Mouse (Mus musculus) CH12F3 (cell line): Measurements from ENCODE around the gene Rara.

ENCODE experiments used
- in situ Hi-C: fragments of 300-500 bp; cut with MboI; formaldehyde crosslinking; loops from 2 replicates; pipeline ENCODE4 v1.14.3; 2020; ENCODE audit warnings: low sequenced_read_pairs

The Rara gene

DNA sequence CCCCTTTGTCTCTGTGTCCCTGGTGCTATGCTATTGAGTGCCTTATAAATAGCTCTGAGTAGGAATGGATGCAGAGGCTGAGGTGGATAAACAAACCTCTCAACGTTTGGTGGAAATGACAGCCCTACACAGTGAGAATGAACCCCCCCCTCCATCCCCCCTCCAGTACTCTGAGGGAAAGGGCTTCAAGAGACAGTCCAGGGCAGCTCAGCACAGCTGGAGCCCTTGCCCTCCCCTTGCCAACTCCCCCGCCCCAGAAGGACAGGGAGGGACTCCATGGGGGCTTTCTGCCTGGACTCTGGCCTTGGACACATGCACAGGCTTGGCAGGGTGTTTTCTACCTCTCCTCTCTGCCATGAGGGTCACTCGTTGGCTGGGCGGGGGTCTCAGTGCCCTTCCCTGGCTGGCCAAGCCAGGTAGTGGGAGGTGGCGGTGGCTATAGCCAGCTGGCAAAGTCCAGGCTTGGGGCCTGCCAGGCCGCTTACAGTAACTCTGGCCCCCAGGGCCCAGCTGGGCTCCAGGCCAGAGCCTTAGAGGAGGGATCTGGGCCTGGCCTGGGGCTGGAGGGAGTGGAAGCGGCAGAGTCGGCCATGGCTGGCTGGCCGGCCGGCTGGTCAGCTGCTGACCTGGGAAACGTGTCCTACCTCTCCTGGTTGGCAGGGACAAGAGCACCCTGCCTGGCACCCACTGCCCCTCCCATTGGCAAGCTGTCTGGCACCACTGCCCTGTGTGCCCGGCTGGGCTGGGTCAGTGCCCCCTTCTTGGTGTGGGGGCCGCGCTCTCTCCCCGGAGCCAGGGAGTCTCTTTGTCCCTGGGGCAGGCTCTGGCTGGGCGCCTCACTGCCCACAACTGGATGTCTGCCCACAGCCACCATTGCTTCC, 23.6 kb downstream of the Rara start:
- in situ Hi-C loops: no loop called here

DNA sequence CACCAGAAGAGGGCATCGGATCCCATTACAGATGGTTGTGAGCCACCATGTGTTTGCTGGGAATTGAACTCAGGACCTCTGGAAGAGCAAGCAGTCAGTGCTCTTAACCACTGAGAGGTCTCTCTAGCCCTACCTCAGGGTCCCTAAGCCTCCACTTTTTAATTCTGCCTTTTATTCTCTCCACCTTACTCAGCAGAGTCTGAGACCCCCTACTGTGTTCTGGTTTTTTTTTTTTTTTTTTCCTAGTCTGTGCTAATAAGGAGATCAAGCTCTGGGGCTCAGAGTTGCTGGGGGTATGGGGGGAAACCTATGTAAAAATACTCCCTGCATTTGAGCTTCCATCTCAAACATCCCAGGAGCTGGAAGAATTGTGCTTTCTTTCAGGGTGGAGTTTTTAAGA, 24.5 kb downstream of the Rara start:
- in situ Hi-C loops: no loop called here

DNA sequence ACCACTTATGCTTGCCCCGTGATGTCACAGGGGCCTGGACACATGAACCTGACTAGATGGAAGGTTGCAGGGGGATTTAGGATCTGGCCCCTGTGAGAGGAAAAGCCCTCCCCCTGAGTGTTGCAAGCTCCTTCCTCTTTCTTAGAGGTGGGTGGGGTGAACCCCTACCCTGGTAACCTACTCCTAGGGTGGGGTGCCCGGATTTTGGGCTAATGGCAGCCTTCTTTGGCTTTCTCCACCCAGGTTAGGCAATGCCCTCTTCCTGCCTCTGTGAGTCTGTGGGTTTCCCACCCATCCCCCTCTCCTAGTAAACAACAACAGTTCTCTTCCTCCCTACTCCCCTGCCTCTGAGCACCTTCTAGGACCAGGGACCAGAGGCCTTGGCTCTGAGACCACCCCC, 25.1 kb downstream of the Rara start:
- in situ Hi-C loops: no loop called here

DNA sequence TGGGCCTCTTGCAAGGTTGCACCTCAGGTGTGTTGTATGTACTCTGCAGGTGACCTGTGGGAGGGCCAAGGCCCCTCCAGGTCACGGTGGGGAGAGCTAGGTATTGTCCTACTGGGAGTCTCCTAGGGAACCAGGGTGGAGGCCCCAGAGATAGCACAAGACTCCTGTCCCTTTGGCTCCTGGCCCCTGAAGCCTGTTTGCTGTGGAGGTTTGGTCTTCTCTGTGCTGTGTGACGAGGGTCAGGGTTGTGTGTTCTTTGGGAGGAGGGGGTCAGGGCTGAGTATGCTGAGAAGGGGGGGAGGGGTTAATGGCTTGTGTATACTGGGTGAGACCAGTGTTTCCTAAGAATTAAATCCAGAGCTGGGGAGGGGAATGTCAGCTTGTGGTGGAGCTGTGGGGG, 25.7 kb downstream of the Rara start:
- in situ Hi-C loops: no loop called here

DNA sequence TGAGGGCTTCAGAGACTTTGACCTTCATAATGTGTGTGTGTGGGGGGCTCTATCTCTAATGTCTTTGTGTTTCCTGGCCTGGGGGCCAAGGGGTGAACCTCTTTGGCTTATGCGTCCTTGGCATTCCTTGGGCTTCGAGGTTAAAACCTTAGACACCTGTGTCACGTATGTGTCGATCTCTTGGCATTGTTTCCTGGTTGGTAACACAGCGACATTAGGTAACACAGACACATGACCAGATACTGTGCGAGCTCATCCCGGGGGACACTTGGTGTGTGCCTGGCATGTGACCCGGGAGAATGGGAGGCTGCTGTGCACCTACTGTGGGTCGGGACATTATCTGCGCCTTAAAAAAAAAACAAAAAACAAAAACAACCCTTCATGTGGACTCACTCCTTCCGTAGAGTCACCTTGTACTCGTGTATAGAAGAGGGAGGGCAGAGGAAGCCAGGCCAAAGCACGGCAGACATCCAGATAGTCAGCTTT, 26.3 kb downstream of the Rara start:
- in situ Hi-C loops: no loop called here

DNA sequence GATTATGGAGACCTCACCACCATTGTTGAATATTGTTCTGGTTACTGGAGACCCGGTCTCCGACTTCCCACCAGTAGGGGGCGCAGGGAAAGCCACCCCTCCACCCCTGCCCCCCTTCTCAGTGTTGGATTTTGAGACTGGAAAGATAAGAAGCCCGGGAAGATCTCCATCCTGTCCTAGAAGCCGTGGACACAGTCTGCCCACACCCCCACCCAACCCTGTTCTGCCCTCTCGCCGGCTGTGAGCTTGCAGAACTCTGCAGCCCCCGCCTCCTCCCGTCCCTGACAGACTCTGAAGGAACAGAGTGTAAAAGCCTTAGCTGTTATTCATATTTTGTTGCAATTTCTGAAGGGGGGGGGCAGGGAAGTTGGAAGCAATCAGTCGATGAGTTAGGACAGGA, 26.8 kb downstream of the Rara start:
- in situ Hi-C loops: no loop called here

DNA sequence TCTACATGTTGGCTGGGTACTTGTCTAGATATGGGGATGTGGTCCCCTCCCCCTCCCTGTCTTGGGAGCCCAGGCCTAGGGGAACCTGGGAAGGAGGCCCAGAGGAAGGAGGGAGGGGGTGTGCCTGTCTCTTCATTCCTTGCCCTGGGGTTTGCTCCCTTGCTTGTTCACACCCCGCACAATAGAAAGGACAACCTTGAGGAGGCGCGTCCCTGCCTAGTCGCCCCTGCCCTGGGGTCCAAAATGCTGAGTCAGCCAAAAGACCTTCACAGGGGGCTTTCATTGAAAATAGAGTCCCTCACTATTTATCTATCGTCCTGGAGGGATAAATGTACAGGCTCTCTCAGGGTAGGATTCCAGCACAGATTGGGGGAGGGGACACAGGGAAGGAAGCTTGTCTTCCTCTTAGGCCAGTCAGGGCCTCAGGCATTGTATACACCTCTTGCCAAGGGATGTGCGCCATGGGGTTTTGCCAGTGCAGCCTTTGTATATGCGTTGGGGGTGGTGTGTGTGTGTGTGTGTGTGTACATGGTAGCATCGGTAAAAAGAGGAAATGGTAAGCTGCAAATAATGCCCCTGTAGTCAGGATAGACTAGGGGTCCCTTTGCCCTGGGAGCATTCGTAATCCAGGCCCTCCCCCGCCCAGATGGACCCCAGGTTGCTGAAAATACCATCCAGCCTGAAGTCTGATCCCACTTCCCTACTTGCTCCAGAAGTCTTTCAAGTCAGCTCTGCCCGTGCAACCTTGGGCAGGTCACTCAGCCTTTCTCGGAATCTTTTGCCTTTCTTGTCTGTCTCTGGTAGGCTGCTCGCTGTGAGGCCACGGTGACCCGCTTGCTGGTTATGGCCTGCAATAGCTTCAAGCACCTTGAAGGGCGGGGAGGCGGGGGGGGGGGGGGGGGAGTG, 27.4 kb downstream of the Rara start:
- in situ Hi-C loops: no loop called here

DNA sequence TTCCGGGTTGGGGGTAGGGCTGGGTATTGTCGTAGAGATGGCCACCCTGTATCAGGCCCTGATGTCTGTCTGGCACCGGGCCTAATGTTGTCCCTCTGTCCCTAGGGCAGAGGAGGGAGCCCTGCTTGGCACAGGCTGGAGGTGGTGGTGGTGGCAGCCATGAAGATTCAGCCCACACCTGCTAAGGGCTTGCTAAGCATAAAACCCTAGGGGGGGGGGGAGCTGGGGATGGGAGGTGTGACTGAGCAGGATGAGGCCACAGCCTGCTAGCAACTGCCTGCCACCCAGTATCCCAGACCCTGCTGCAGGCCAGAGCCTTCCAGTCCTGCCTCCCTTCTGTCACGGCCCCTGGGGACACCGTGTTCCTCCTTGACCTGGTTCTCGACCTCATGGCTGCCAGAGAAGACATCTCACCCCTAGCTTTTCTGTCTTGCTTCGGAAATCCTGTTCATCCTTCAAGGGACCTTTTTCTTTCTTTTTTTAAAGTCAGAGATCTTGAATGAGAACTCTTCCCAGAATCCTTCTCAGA, 28.2 kb downstream of the Rara start:
- in situ Hi-C loops: no loop called here

DNA sequence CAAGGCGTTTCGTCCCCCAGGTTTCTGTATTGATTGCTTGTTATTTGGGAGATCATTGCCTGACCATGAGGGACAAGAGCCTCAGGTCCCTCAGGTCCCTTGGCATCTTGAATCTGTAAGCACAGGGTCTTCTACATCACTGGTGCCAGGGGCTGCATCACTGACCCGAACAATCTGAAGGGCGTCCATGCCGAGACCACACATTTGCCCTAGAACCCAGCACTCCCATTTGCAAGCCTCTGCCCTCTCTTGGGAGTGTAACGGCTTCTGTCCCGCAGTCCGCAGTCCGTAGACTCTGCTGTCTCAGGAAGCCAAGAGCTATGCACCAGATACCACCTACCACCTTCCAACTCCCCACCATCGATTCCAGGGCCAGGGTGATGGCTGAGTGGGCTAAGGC, 28.7 kb downstream of the Rara start:
- in situ Hi-C loops: no loop called here

DNA sequence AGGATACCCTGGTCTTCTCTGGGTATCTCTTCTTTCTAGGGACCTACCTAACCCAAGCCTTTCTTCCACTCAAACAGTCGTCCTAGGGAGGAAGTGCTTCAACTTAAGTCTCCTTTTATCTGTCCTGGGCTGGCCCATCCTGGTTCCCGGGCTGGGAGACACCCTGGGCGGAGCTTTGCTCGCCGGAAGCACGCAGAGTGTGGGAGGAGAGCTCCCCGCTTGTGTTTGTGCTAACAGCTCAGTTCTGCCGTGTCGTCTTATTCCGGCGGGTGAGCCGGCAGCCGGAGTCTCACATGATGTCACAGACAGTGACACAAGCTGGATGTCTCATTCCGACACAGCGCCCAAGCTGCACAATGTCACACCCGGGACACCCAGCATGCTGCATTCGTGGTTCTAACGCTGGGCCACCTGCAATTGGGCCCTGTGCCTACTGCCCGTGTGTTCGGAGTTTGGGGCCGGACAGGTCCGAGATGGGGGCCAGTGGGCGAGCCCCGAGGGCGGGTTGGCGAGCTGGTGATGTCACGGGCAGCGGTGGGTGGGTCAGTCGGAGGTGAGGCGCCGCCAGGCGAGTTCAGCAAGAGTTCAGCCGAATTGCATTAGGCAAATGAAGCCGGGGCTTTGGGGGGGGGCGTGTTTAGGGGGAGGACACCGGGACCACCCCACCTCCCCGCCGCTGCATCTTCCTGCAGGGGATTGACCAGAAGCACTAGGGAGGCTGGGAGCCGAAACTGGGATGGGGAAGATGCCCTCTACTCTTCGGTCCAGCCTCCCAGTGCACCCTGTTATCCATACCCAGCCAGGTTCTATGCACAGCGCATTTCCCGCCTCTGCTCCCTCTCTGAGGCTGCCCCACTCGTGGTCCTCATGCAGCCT, 32.1 kb downstream of the Rara start:
- in situ Hi-C loops: no loop called here

DNA sequence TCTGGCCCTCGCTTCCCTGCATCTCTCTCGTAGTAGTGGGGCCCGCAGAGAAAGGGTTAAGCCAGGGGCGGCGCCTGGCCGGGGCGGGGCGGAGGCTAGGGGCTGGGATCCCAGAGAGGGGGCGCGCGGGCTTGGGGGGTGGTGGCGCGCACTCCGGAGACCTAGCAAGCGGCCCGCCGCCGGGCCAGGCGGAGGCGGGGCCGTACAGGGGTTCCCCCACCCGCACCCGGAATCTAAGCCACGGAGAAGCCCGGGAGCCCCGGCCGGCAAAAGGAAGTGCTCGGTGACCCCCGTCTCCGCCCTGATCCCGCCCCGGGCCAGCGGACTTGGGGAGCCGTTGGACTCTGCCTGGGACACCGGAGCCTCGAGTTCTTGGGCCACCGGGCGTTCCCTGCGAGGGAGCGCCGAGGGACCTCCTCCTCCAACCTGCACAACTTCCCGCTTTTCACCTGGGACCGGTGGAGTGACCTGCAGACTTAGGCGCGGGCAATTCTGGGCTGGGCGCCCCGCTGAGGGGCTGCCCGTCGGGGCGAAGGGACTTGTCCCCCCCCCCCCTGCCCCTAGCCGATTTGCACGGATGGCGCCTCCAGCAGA, 32.8 kb downstream of the Rara start:
- in situ Hi-C loops: no loop called here

DNA sequence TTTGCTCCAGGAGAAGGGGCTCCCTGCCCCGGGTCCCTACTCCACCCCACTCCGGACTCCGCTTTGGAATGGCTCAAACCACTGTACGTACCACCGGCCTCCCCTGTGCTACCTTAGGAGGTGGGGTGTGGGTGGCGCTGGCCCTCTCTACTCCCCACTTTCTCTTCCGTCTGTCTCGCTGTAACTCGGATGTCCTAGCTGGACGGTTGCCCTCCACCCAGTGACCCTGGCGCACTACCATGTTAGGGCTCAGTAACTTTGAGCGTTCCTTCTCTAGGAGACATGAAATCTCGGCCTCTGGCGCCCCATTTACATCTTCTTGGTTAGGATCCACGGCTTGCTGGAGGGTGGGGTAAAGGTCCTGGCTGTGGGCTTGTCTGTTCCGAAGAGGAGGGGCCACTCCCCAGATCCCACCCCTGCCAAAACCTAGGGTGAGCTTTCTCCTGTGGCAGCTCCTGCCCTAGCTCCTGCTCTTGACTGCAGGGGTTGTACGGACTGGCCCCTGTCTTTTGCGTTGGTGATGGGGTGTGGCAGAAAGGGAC, 33.5 kb downstream of the Rara start:
- in situ Hi-C loops: no loop called here

DNA sequence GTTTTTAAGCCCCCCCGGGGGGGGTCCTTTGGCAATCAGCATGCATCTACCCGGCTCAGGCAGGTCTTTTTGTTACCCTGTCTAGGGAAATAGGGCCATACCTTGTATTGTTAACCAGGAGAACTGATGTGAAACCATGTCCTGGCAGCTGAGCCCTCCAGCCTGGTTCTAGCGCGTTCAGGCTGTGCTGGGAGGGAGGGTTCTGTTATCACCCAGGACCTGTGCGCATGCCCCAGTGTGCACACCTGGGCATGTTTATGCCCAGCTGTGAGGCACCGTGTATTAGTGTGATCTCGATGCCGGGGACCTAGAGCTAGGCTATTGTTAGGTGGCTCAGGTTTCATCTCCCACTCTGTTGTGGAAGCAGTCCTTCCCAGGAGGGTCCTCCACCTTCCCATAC, 34.1 kb downstream of the Rara start:
- in situ Hi-C loops: no loop called here

DNA sequence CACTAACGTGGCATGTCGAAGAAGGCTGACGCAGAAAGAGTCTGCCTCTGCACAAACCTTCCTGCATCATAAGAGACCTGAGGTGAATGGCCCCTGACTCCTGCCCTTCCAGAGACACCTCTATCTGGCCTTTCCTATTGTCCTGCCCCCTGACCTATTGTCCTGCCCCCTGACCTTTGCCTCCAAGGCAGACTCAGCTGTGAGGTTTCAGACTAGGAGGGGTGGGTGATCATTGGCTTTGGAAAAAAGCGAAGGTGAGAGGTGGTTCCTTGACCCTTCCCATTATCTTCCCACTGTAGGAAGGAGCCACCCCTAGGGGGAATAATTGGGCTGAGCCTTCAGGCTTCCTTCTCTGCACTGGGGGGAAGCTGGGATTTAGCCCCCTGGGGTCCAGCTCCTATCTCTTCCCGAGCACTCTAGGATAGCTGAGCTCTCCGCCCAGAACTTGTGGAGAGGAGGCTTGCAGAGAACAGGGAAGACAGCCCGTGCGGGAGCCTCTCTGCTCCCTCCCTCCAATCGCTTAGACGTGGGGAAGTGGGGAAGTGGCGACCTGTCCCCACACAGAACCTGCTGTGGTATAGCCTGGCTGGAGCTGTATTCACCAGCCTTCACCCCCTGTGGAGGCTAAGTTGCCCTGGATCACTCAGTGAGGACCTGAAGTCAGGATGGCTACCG, 34.9 kb downstream of the Rara start:
- in situ Hi-C loops: no loop called here

DNA sequence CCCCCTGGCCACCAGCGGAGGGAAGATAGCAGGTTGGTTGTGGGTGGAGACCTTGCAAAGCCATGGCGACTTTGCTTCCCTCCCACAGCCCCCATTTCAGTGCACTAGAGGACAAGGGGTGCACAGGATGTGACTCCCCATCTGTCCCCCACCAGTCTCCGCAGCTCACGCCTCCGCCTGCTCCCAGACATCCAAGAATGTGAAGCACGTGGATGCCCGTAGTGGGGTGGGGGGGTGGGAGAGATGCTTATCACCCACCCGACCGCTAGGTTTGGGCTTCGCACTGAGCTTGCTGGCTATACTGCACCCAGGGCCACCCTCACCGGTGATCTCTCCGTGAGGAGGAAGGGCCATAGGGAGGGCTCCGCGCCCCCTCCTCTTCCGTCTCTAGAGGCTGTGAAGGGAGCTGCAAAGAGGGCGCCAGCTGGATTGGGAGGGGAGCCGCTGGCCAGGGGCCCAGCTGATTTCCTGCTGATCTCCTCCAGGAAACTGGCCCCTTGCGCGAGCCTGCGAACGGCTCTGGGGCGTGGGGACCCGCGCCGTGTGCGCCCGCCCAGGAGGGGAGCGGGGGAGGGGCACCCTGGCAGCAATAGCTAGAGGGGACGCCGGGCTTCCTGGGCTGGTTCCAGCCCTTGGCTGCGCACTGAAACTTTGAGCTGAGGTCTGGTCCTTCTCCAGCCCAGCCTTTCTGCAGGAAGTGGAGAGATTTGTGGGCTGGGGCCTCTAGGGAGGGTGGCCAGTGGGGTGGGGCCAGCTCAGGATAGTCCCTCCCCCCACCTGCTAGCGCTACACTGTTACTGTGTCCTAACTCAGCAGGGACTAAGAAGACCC, 35.8 kb downstream of the Rara start:
- in situ Hi-C loops: no loop called here

DNA sequence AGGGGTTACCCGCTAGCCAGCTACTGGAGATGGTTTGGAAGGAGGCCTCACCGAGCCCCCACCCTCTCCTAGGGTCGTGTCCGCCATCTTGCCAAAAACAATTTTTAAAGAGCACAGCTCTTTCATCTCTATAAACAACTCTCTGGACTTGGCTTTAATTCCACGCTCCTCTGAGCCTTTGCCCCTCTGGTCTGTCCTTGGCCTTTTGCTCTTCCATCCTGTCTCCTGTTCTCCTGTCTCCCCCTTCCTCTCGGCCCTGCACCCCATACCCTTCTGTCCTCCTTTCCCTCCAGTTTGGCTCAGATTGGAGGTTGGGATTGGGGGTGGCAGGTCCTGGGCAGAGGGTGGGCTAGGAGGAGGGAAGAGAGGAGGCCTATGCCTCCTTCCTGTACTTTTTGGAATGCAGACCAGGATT, 36.6 kb downstream of the Rara start:
- in situ Hi-C loops: no loop called here

DNA sequence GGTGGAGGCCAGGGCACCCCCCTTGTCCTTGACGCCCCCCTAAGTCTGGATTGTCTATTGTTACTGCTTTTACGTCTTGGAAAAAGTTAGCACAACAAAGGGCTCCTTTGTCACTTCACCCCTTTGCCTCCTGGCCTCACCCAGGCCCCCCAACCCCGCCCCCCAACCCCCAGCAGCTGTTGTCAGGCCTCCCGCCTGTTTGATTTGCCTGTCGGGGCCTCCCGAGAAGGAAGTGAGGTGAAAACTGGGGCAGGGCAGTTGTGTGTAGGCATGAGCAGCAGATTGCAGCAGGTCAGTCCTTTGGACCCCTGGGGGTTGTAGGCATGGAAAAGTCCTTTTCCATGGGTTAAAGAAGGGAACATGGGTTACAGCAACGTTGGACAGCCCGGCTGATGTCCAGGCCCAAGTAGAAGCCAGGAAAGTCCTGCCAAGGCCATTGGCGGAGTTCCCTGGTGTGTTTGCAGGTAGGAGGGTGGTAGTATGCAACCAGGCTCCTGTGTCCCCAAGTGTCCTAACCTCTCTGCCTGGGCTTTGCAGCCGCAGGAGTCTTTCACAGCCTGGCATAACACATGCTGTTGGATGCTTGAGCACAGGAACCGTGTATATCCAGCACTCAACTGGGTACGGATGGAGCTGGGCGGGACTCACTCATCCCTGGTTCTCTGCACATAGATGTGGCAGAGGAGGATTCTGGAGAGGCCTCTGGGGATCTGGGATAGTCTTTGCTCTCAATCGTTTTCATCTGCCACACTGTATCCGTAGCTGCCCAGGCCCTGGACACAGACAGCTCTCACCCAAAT, 37.2 kb downstream of the Rara start:
- in situ Hi-C loops: no loop called here
